Mouse (Mus musculus) heart, adult 2 months (tissue): ENCODE measurements at regions not wholly inside any gene's neighbourhood (a gene's known extent, or its start where the extent isn't known, plus 50 kb on each side); places are given as distances from the start of the nearest gene placed in this dataset.

Source experiments
- CTCF ChIP-seq: fragments of 200-600 bp; IDR thresholded peaks from 2 replicates; pipeline ENCODE4 v1.8.1; 2022; ENCODE audit warnings: antibody characterized with exemption, mild to moderate bottlenecking, moderate library complexity
- EP300 ChIP-seq: fragments of 200-500 bp; IDR thresholded peaks from 2 replicates; pipeline ENCODE4 v1.6.1; 2011; ENCODE audit warnings: low read depth, low read length, control low read depth; ENCODE audit not compliant: insufficient read depth
- POLR2A ChIP-seq: fragments of 200-500 bp; IDR thresholded peaks from 2 replicates; pipeline ENCODE4 v1.6.1; 2011; ENCODE audit warnings: mild to moderate bottlenecking, low read depth, low read length, control low read depth; ENCODE audit not compliant: insufficient read depth

DNA sequence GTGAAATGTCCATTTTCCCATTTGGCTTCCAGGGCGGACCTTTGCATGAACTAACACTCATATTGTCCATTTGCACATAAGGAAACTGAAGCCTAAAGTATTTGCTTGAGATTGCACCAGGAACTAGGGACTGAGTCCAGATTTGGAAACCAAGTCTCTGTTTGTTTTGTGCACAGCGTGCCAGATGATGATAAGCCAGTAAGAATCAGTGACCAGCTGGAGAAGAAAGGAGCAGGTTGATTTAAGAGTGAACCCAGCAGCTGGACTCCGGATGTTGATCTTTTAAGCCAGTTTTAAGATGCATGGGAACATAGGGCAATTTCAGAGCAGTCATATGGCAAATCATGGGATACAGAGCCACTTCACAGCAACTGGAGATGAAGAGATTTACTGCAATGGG, 987.1 kb downstream of the 4930447A16Rik start:
- TF ChIP-seq CTCF (no peak), EP300 (no peak), POLR2A (no peak)
